Mouse (Mus musculus) hindlimb bud, embryonic 11.5 days (tissue): ENCODE data around the gene Ifi204.
"Not testable (repeated sequence)": the region's sequence is repeated elsewhere in the genome, so short reads cannot be mapped to it uniquely, and the experiment has no call there.

Experiments used
- DNase-seq: peaks from one replicate; pipeline ENCODE4 v3.0.0-alpha.2; 2012; ENCODE audit warnings: low read depth, low spot score; ENCODE audit errors: extremely low spot score

Ifi204 gene

DNA sequence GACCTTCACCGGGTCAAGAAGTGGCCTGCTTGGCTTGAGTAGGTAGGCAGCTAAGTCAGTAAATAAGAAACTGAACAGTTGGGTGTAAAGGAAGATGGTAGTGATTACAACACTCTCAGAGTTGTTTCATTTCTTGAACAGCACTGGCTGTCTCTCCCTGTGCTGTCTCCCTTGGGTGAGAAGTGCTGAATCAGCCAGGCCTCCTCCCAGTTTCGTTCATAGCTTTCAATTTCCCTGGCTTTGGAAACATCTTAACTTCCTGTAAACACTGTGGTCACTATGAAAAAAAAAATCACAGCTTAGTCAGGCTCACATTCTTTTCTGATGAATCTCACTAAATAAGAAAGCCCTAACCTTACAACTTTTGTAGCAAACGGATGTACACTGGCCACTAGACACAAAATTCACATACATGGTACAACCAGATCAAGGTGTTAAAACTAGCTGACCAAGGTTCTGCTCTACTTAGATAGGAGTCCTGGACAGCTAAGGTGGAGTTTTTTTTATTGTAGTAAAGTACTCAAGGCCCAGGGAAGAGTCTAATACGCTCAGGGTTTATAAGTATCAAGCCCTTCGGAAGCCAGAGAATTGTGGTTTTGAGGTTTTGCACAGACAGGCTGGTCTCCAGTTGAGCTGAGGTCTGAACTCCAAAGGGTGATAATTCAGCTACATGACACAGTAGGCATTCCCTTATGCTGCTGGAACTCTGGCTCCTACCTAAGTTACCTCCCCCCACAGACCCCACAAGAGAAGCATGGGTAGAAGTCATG lies at the start of gene Ifi204:
Ifi204 (minus strand) TSS at position 96 of the 770 bp plus-strand sequence.
- DNase-seq: not testable (repeated sequence)

DNA sequence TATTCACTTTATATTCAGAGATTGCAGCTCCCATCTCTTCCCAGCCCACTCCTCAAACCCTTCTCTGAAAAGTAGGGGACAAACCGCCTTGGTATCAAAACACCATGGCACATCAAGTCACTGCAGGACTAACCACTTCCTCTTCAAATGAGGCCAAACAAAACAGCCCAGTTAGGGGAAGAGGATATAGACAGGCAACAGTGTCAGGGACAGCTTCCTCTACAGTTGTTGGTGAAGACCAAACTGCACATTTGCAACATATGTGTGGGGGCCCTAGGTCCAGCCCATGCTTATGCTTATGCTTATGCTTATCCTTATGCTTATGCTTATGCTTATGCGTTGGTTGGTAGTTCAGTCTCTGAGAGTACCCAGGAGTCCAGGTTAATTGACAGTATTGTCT lies 42.6 kb upstream of the Ifi204 start:
- not testable (repeated sequence) for DNase-seq

GRCm38 (mm10) chr1:173802689-173803281 lies 36.0 kb upstream of the Ifi204 start:
- not testable (repeated sequence) for DNase-seq

GRCm38 (mm10) chr1:173802207-173802606 lies 35.5 kb upstream of the Ifi204 start:
- DNase-seq: not testable (repeated sequence)

- not testable (repeated sequence) for DNase-seq
These were observed 35.0 kb upstream of the Ifi204 start for GRCm38 (mm10) chr1:173801791-173802190.

DNA sequence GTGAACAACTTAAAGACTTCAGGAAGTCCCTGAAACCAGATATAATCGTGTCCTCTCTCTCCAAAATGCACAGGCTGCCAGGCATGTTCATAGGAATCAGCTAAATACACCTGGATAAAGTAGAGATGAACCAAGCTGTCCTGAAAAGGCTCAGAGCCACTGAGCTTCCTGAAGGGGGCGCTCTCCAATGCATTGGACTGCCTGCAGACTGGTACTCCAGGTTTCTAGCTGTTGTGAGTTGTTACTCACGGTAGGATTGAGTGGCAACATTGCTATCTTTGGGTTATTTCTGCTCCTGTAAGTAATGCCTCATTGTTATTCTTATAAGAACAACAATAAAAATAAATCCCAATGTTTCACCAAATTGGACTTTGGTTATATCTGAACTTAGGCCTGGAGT lies 6.7 kb upstream of the Ifi204 start:
- DNase-seq: not testable (repeated sequence)

DNA sequence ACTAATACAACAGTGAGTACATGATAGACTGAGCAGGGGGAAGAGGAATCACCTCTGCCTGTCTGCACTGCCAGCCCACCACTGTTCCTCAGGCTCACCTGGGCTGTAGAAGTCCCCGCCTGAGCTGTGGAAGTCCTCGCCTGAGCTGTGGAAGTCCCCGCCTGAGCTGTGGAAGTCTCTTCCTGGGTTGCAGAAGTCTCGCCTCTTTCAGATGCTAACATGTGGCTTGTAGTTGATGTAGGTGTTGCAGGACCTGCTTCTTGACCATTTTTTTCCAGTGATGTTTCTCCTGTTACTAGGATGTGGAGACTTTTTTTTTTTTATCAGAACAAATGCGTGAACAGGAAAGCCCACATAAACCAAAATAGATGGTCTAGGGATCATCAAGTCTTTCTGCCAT lies 6.7 kb downstream of the Ifi204 start:
- not testable (repeated sequence) for DNase-seq

- no peak for DNase-seq
These were observed 24.5 kb downstream of the Ifi204 start for GRCm38 (mm10) chr1:173742262-173742661.

DNA sequence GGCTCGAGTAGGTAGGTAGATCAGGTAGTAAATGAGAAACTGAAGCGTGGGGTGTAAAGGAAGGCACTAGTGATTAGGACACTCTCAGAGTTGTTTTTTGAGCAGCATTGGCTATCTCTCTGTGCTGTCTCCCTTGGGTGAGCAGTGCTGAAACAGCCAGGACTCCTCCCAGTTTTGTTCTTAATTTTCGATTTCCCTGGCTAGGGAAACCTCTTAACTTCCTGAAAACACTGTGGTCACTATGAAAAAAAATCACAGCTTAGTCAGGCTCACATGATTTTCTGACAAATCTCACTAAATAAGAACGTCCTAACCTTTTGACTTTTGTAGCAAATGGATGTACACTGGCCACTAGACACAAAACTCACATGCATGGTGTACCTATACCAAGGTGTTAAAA lies 25.1 kb downstream of the Ifi204 start, which contains the start of gene Ifi207:
Ifi207 (minus strand) TSS at position 92 of the 400 bp plus-strand sequence.
- no peak for DNase-seq

DNA sequence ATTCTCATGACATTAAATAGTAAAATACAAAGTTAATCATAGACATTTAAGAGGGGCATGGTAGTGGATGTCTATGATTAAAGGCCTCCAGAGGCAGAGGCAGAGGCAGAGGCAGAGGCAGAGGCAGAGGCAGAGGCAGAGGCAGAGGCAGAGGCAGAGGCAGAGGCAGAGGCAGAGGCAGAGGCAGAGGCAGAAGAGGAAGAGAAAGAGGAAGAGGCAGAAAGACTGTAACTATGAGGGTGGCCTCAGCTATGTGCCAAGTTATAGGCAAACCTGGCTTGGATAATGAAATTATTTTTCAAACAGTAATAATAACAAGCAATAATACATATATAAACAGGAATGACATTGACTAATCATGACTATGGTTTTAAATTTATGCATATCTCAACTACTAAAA lies 26.2 kb downstream of the Ifi204 start:
- DNase-seq: no peak

DNA sequence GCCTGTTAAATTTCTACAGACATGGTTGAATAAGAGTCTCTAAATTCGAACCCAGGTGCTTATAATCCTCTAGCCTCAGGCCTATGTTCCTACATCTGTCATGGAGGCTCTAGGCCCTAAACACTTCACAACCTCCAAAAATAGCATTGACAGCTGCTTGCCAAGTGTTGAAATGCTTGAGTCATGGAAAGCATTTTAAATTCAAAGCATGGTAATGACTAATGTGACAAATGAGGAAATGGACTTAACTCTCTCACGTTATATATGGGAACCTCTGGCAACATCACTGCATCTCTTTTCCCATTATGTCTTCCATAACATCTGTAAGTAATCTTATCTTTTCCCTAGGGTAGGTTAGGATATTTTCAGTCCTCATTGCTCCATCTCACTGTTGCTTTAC lies 29.8 kb downstream of the Ifi204 start:
- DNase-seq: no peak

- not testable (repeated sequence) for DNase-seq
These were observed 31.7 kb downstream of the Ifi204 start for GRCm38 (mm10) chr1:173735015-173735414.

DNA sequence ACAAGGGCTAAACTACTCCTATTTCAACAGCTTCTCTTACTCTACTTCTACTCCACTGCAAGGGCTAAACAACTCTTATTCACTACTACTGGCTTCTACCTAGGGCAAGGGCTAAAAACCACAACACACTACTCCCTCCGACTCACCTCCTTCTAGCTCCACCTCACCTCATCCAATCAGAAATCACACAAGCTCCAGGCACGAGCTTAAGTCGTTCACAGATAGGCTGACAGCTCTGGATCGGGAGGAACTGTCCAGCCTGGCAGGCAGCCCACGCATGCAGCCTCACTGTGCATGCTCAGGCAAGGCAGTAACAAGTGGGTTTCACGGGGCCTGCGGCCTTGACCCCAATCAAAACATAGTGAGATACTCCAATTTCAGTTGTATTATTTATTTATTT lies 33.5 kb downstream of the Ifi204 start:
- no peak for DNase-seq
